Comparison of ENCODE assay signal across 21 mouse cellular contexts in the genomic region with DNA sequence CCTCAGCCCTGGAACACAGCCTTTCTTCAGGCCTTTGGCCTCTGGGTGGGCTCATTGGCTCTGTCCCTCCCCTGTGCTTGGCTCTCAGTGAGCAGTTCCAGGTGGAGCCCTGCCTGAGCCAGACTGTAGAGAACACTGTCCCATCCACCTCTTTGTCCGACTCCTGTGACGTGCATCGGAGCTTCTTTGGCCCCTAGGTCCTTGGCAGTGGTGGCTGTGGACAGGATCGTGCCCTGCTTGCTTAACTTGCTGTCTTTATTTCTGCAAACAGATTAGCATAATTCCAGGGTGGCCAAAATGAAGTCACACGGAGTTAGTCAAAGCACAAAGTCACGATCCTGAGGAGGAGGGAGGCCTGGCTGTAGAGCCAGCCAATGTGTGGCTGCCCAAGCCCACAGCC.
"Had no signal": no experiment of that assay in that cellular context is flagged by ENCODE, and none has a peak within 500 bp of the region (broad histone marks: within the 10 kb centered on the region; RNA-seq: fewer than 3 reads in every experiment).

No protein-coding gene starts in this region.

- DNase-seq: kidney, adult 18-20 months; kidney, adult 9 months; kidney, postnatal 14 days; kidney, postnatal 4 days; layer of hippocampus, postnatal 36 days; liver, postnatal 0 days; lung, embryonic 14.5 days; retina, postnatal 1 day; right cerebral cortex, postnatal 25 days; spleen, adult 18-20 months; thymus, postnatal 25 days had no signal

- H3K4me2 ChIP-seq: limb, embryonic 12.5 days; limb, embryonic 15.5 days; liver, embryonic 11.5 days; lung, embryonic 14.5 days; midbrain, embryonic 13.5 days; neural tube, embryonic 13.5 days; stomach, embryonic 15.5 days had no signal

- ATAC-seq: liver, postnatal 0 days; lung, postnatal 0 days; midbrain, embryonic 13.5 days had no signal

- H3K9ac ChIP-seq: limb, embryonic 12.5 days; limb, embryonic 15.5 days; liver, embryonic 14.5 days; liver, postnatal 0 days; lung, embryonic 14.5 days; midbrain, embryonic 13.5 days; stomach, embryonic 15.5 days had no signal

- H3K27ac ChIP-seq: limb, embryonic 12.5 days; limb, embryonic 15.5 days; liver, embryonic 14.5 days; macrophage; midbrain, embryonic 13.5 days; neural tube, embryonic 13.5 days; stomach, embryonic 15.5 days had no signal

- H3K27me3 ChIP-seq: limb, embryonic 12.5 days; limb, embryonic 15.5 days; midbrain, embryonic 13.5 days; neural tube, embryonic 13.5 days; stomach, embryonic 15.5 days had no signal

- H3K36me3 ChIP-seq: limb, embryonic 12.5 days; limb, embryonic 15.5 days; stomach, embryonic 15.5 days had no signal

- H3K9me3 ChIP-seq: limb, embryonic 12.5 days; limb, embryonic 15.5 days; midbrain, embryonic 13.5 days; neural tube, embryonic 13.5 days; stomach, embryonic 15.5 days had no signal

- H3K4me3 ChIP-seq: limb, embryonic 12.5 days; limb, embryonic 15.5 days; midbrain, embryonic 13.5 days; myocyte; neural tube, embryonic 13.5 days; stomach, embryonic 15.5 days had no signal
